Mouse (Mus musculus): ENCODE results near the gene Mxi1. TPM values are rescaled to one million over a fixed set of nuclear protein-coding genes. Genes with fewer than 3 reads are reported as not detected.

Gene Mxi1
- polyA plus RNA-seq, 1 experiment from 2014 or later, result 33.1 TPM

GRCm38 (mm10) chr19:53362967-53363366 lies 52.6 kb downstream of the Mxi1 start:
- H3K4me3 ChIP-seq (ENCODE audit: low read depth, low read length), result no peak overlapping the region
- H3K9ac ChIP-seq (ENCODE audit: low read depth, low read length), result no peak overlapping the region
- H3K36me3 ChIP-seq (ENCODE audit: control insufficient read depth, insufficient read depth, low read length), result no peaks in the 10 kb centered on the region
- ATAC-seq (replicated peaks; ENCODE audit: insufficient number of reproducible peaks, low FRiP score, low TSS enrichment), result peak; percentile 42; the same call in 1 of the 2 replicates
- no peaks in the 10 kb centered on the region for H3K9me3 ChIP-seq (replicated peaks; ENCODE audit: control insufficient read depth, low read length)
- 45% methylated on average over 2 of the region's 2 CpGs for WGBS (ENCODE audit: insufficient replicate concordance)
- no peak overlapping the region for H3K27ac ChIP-seq (ENCODE audit: low read depth, low read length)
- H3K27me3 ChIP-seq (ENCODE audit: control insufficient read depth, insufficient read depth, low read length), result no peaks in the 10 kb centered on the region
- H3K4me2 ChIP-seq, result no peak overlapping the region
- peaks cover 18% of the 10 kb centered on the region for H3K4me1 ChIP-seq (ENCODE audit: control insufficient read depth, insufficient read depth, low read length)

- WGBS (ENCODE audit: insufficient replicate concordance), result 47% methylated on average over 2 of the region's 2 CpGs
- no peak for ATAC-seq (replicated peaks; ENCODE audit: insufficient number of reproducible peaks, low FRiP score, low TSS enrichment)
- Histone ChIP-seq H3K4me2 (peak overlapping the region; percentile 63), H3K4me1 (ENCODE audit: control insufficient read depth, insufficient read depth, low read length) (peaks cover 21% of the 10 kb centered on the region), H3K27ac (ENCODE audit: low read depth, low read length) (peak overlapping the region; percentile 69), H3K9me3 (replicated peaks; ENCODE audit: control insufficient read depth, low read length) (no peaks in the 10 kb centered on the region), H3K27me3 (ENCODE audit: control insufficient read depth, insufficient read depth, low read length) (no peaks in the 10 kb centered on the region), H3K9ac (ENCODE audit: low read depth, low read length) (no peak overlapping the region), H3K36me3 (ENCODE audit: control insufficient read depth, insufficient read depth, low read length) (no peaks in the 10 kb centered on the region), H3K4me3 (ENCODE audit: low read depth, low read length) (no peak overlapping the region)
Observed at GRCm38 (mm10) chr19:53364551-53364950, 54.2 kb downstream of the Mxi1 start.

- 0 out of 2 replicates have a peak, but pooled peaks have one; percentile 56 for ATAC-seq (replicated peaks; ENCODE audit: insufficient number of reproducible peaks, low FRiP score, low TSS enrichment)
- H3K4me3 ChIP-seq (ENCODE audit: low read depth, low read length), result peak overlapping the region; percentile 18; the same call in 1 of the 2 replicates
Observed at GRCm38 (mm10) chr19:53364963-53365362, 54.6 kb downstream of the Mxi1 start.

GRCm38 (mm10) chr19:53366057-53366775 lies 55.9 kb downstream of the Mxi1 start:
- no peaks in the 10 kb centered on the region for H3K27me3 ChIP-seq (ENCODE audit: control insufficient read depth, insufficient read depth, low read length)
- no peak overlapping the region for H3K4me2 ChIP-seq
- no peaks in the 10 kb centered on the region for H3K9me3 ChIP-seq (replicated peaks; ENCODE audit: control insufficient read depth, low read length)
- no peak overlapping the region for H3K4me3 ChIP-seq (ENCODE audit: low read depth, low read length)
- 74% methylated on average over 11 of the region's 11 CpGs for WGBS (ENCODE audit: insufficient replicate concordance)
- H3K27ac ChIP-seq (ENCODE audit: low read depth, low read length), result no peak overlapping the region
- no peak for ATAC-seq (replicated peaks; ENCODE audit: insufficient number of reproducible peaks, low FRiP score, low TSS enrichment)
- H3K36me3 ChIP-seq (ENCODE audit: control insufficient read depth, insufficient read depth, low read length), result no peaks in the 10 kb centered on the region
- no peak overlapping the region for H3K9ac ChIP-seq (ENCODE audit: low read depth, low read length)
- peaks cover 28% of the 10 kb centered on the region for H3K4me1 ChIP-seq (ENCODE audit: control insufficient read depth, insufficient read depth, low read length)

More at GRCm38 (mm10) chr19:53364963-53365362, 54.6 kb downstream of the Mxi1 start:
- H3K36me3 ChIP-seq (ENCODE audit: control insufficient read depth, insufficient read depth, low read length), result no peaks in the 10 kb centered on the region
- peak overlapping the region; percentile 69 for H3K27ac ChIP-seq (ENCODE audit: low read depth, low read length)
- H3K4me2 ChIP-seq, result peak overlapping the region; percentile 63
- WGBS (ENCODE audit: insufficient replicate concordance), result 21% methylated on average over 9 of the region's 9 CpGs
- H3K9ac ChIP-seq (ENCODE audit: low read depth, low read length), result 0 out of 2 replicates have a peak overlapping the region, but pooled peaks have one; percentile 6
- no peaks in the 10 kb centered on the region for H3K9me3 ChIP-seq (replicated peaks; ENCODE audit: control insufficient read depth, low read length)
- H3K4me1 ChIP-seq (ENCODE audit: control insufficient read depth, insufficient read depth, low read length), result peaks cover 24% of the 10 kb centered on the region
- no peaks in the 10 kb centered on the region for H3K27me3 ChIP-seq (ENCODE audit: control insufficient read depth, insufficient read depth, low read length)

GRCm38 (mm10) chr19:53366881-53367280 lies 56.6 kb downstream of the Mxi1 start:
- H3K9ac ChIP-seq (ENCODE audit: low read depth, low read length), result no peak overlapping the region
- H3K27me3 ChIP-seq (ENCODE audit: control insufficient read depth, insufficient read depth, low read length), result no peaks in the 10 kb centered on the region
- H3K36me3 ChIP-seq (ENCODE audit: control insufficient read depth, insufficient read depth, low read length), result no peaks in the 10 kb centered on the region
- H3K4me2 ChIP-seq, result no peak overlapping the region
- H3K9me3 ChIP-seq (replicated peaks; ENCODE audit: control insufficient read depth, low read length), result no peaks in the 10 kb centered on the region
- H3K4me3 ChIP-seq (ENCODE audit: low read depth, low read length), result no peak overlapping the region
- no peak for ATAC-seq (replicated peaks; ENCODE audit: insufficient number of reproducible peaks, low FRiP score, low TSS enrichment)
- WGBS (ENCODE audit: insufficient replicate concordance), result 88% methylated on average over 7 of the region's 7 CpGs
- H3K27ac ChIP-seq (ENCODE audit: low read depth, low read length), result no peak overlapping the region
- H3K4me1 ChIP-seq (ENCODE audit: control insufficient read depth, insufficient read depth, low read length), result peaks cover 31% of the 10 kb centered on the region

- Histone ChIP-seq H3K4me2 (peak overlapping the region; percentile 27; the same call in 1 of the 2 replicates), H3K4me1 (ENCODE audit: control insufficient read depth, insufficient read depth, low read length) (peaks cover 27% of the 10 kb centered on the region), H3K9ac (ENCODE audit: low read depth, low read length) (no peak overlapping the region), H3K9me3 (replicated peaks; ENCODE audit: control insufficient read depth, low read length) (no peaks in the 10 kb centered on the region), H3K27ac (ENCODE audit: low read depth, low read length) (no peak overlapping the region), H3K27me3 (ENCODE audit: control insufficient read depth, insufficient read depth, low read length) (no peaks in the 10 kb centered on the region), H3K36me3 (ENCODE audit: control insufficient read depth, insufficient read depth, low read length) (0 out of 2 replicates have a peak, but pooled peaks cover 9% of the 10 kb centered on the region), H3K4me3 (ENCODE audit: low read depth, low read length) (no peak overlapping the region)
- WGBS (ENCODE audit: insufficient replicate concordance), result 29% methylated on average over 14 of the region's 14 CpGs
- ATAC-seq (replicated peaks; ENCODE audit: insufficient number of reproducible peaks, low FRiP score, low TSS enrichment), result 0 out of 2 replicates have a peak, but pooled peaks have one; percentile 24
Observed at GRCm38 (mm10) chr19:53369469-53370043, 59.2 kb downstream of the Mxi1 start.

- no peak for ATAC-seq (replicated peaks; ENCODE audit: insufficient number of reproducible peaks, low FRiP score, low TSS enrichment)
- H3K9me3 ChIP-seq (replicated peaks; ENCODE audit: control insufficient read depth, low read length), result no peaks in the 10 kb centered on the region
Observed at GRCm38 (mm10) chr19:53370233-53370632, 59.9 kb downstream of the Mxi1 start.

GRCm38 (mm10) chr19:53371666-53372065 lies 61.3 kb downstream of the Mxi1 start, which contains the start of gene Gm10197:
Gene Gm10197, minus strand, starts transcription at chr19:53371766.
- Histone ChIP-seq H3K9me3 (replicated peaks; ENCODE audit: control insufficient read depth, low read length) (no peaks in the 10 kb centered on the region), H3K9ac (ENCODE audit: low read depth, low read length) (no peak within 1 kb of the TSS), H3K36me3 (ENCODE audit: control insufficient read depth, insufficient read depth, low read length) (peaks cover 11% of the 10 kb centered on the region; the same call in 1 of the 2 replicates), H3K4me2 (no peak within 1 kb of the TSS), H3K4me3 (ENCODE audit: low read depth, low read length) (no peak within 1 kb of the TSS), H3K4me1 (ENCODE audit: control insufficient read depth, insufficient read depth, low read length) (peaks cover 13% of the 10 kb centered on the region), H3K27ac (ENCODE audit: low read depth, low read length) (no peak within 1 kb of the TSS), H3K27me3 (ENCODE audit: control insufficient read depth, insufficient read depth, low read length) (no peaks in the 10 kb centered on the region)
- 76% methylated on average over 13 of the region's 13 CpGs for WGBS (ENCODE audit: insufficient replicate concordance)
- ATAC-seq (replicated peaks; ENCODE audit: insufficient number of reproducible peaks, low FRiP score, low TSS enrichment), result no peak

More at GRCm38 (mm10) chr19:53370233-53370632, 59.9 kb downstream of the Mxi1 start:
- no peaks in the 10 kb centered on the region for H3K27me3 ChIP-seq (ENCODE audit: control insufficient read depth, insufficient read depth, low read length)
- H3K4me1 ChIP-seq (ENCODE audit: control insufficient read depth, insufficient read depth, low read length), result peaks cover 22% of the 10 kb centered on the region
- no peak overlapping the region for H3K27ac ChIP-seq (ENCODE audit: low read depth, low read length)
- H3K4me3 ChIP-seq (ENCODE audit: low read depth, low read length), result no peak overlapping the region
- 0 out of 2 replicates have a peak overlapping the region, but pooled peaks have one; percentile 16 for H3K9ac ChIP-seq (ENCODE audit: low read depth, low read length)
- H3K4me2 ChIP-seq, result no peak overlapping the region
- 0 out of 2 replicates have a peak, but pooled peaks cover 9% of the 10 kb centered on the region for H3K36me3 ChIP-seq (ENCODE audit: control insufficient read depth, insufficient read depth, low read length)
- 73% methylated on average over 15 of the region's 15 CpGs for WGBS (ENCODE audit: insufficient replicate concordance)

Data from heart, embryonic 11.5 days (tissue).